Mouse (Mus musculus): ENCODE measurements around the gene Ncoa6.

DNA sequence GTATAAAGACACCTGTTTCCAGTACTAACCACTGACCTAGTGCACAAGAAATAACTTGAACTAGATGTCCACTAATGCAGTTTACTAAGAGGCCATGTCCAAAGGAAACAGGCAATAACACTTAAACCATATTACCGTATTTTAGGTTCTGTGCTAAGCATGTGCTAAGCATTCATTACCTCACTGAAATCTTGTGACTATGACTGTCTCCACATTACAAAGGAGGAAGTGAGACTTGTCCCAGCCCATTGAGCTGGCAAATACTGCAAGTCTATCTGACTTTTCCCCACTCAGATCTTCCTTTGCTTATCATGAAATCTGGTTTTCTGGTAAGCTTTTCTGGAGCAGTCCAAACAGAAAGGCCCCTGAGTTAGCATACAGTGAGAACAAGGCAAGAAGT, 69.1 kb downstream of the Ncoa6 start:
- TF ChIP-seq CTCF (IDR thresholded peaks at IDR 0.05; ENCODE audit: low read depth) (no peak), EP300 (IDR thresholded peaks at IDR 0.05; ENCODE audit: low read depth) (no peak)
